Mouse (Mus musculus): ENCODE measurements around the gene Arhgap25. TPM values are rescaled to one million over a fixed set of nuclear protein-coding genes. Genes with fewer than 3 reads are reported as not detected.

Gene Arhgap25
- polyA plus RNA-seq, 1 experiment: not detected

- H3K9ac ChIP-seq (ENCODE audit: low read depth, poor library complexity, severe bottlenecking): no peak overlapping the region
- no peaks in the 10 kb centered on the region for H3K9me3 ChIP-seq (replicated peaks; ENCODE audit: control insufficient read depth, insufficient read depth, low read length, poor library complexity, severe bottlenecking)
- no peak overlapping the region for H3K4me3 ChIP-seq (ENCODE audit: low read depth, low read length)
- H3K36me3 ChIP-seq (ENCODE audit: control insufficient read depth, insufficient read depth, low read length, poor library complexity, severe bottlenecking): no peaks in the 10 kb centered on the region
- H3K27me3 ChIP-seq (ENCODE audit: control insufficient read depth, insufficient read depth, low read length, poor library complexity, severe bottlenecking): no peaks in the 10 kb centered on the region
- TF ChIP-seq EP300 (IDR thresholded peaks at IDR 0.05; ENCODE audit: insufficient read depth, low read depth, low read length) (no peak), CTCF (IDR thresholded peaks at IDR 0.05; ENCODE audit: low read depth, low read length) (no peak), POLR2A (IDR thresholded peaks at IDR 0.05; ENCODE audit: insufficient read depth, low read length) (no peak)
- no peaks in the 10 kb centered on the region for H3K4me1 ChIP-seq (ENCODE audit: control insufficient read depth, insufficient read depth, low read length)
- no peak overlapping the region for H3K27ac ChIP-seq (ENCODE audit: insufficient read depth, low read length)
Observed at GRCm38 (mm10) chr6:87494339-87494738, 38.7 kb downstream of the Arhgap25 start.

- H3K9ac ChIP-seq (ENCODE audit: low read depth, poor library complexity, severe bottlenecking): no peak overlapping the region
- H3K9me3 ChIP-seq (replicated peaks; ENCODE audit: control insufficient read depth, insufficient read depth, low read length, poor library complexity, severe bottlenecking): no peaks in the 10 kb centered on the region
- H3K4me1 ChIP-seq (ENCODE audit: control insufficient read depth, insufficient read depth, low read length): no peaks in the 10 kb centered on the region
- H3K27me3 ChIP-seq (ENCODE audit: control insufficient read depth, insufficient read depth, low read length, poor library complexity, severe bottlenecking): no peaks in the 10 kb centered on the region
- H3K4me3 ChIP-seq (ENCODE audit: low read depth, low read length): no peak overlapping the region
- H3K27ac ChIP-seq (ENCODE audit: insufficient read depth, low read length): no peak overlapping the region
- TF ChIP-seq POLR2A (IDR thresholded peaks at IDR 0.05; ENCODE audit: insufficient read depth, low read length) (no peak), CTCF (IDR thresholded peaks at IDR 0.05; ENCODE audit: low read depth, low read length) (peak; percentile 4)
- no peaks in the 10 kb centered on the region for H3K36me3 ChIP-seq (ENCODE audit: control insufficient read depth, insufficient read depth, low read length, poor library complexity, severe bottlenecking)
Observed at GRCm38 (mm10) chr6:87487657-87488426, 45.2 kb downstream of the Arhgap25 start.

- Histone ChIP-seq H3K9ac (ENCODE audit: low read depth, poor library complexity, severe bottlenecking) (no peak overlapping the region), H3K27me3 (ENCODE audit: control insufficient read depth, insufficient read depth, low read length, poor library complexity, severe bottlenecking) (no peaks in the 10 kb centered on the region), H3K4me3 (ENCODE audit: low read depth, low read length) (no peak overlapping the region), H3K36me3 (ENCODE audit: control insufficient read depth, insufficient read depth, low read length, poor library complexity, severe bottlenecking) (no peaks in the 10 kb centered on the region), H3K27ac (ENCODE audit: insufficient read depth, low read length) (no peak overlapping the region), H3K4me1 (ENCODE audit: control insufficient read depth, insufficient read depth, low read length) (no peaks in the 10 kb centered on the region), H3K9me3 (replicated peaks; ENCODE audit: control insufficient read depth, insufficient read depth, low read length, poor library complexity, severe bottlenecking) (no peaks in the 10 kb centered on the region)
- no peak for TF ChIP-seq CTCF (IDR thresholded peaks at IDR 0.05; ENCODE audit: low read depth, low read length)
- no peak for TF ChIP-seq POLR2A (IDR thresholded peaks at IDR 0.05; ENCODE audit: insufficient read depth, low read length)
- TF ChIP-seq EP300 (IDR thresholded peaks at IDR 0.05; ENCODE audit: insufficient read depth, low read depth, low read length): no peak
Observed at GRCm38 (mm10) chr6:87484806-87485205, 48.3 kb downstream of the Arhgap25 start.

DNA sequence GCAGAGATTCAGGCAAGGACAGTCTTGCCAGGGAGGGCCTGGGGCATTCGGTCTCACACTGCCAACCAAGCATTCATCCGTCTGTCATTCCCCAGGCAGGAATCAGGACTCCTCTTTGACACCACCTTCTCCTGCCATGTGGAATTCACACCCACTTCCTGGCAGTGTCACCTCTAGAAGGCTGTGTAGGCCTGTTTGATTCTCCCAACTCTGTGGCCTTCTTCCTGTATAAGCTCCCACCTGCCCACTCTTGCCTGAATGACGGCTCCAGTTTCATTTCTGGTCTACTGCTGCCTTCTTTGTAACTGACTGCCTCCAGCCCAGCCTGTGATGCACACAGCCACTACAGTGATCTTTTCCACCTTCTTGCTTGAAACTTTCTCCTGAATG is 49.2 kb downstream of the Arhgap25 start:
- Histone ChIP-seq H3K9me3 (replicated peaks; ENCODE audit: control insufficient read depth, insufficient read depth, low read length, poor library complexity, severe bottlenecking) (no peaks in the 10 kb centered on the region), H3K27ac (ENCODE audit: insufficient read depth, low read length) (no peak overlapping the region), H3K4me1 (ENCODE audit: control insufficient read depth, insufficient read depth, low read length) (no peaks in the 10 kb centered on the region), H3K36me3 (ENCODE audit: control insufficient read depth, insufficient read depth, low read length, poor library complexity, severe bottlenecking) (no peaks in the 10 kb centered on the region), H3K4me3 (ENCODE audit: low read depth, low read length) (no peak overlapping the region), H3K9ac (ENCODE audit: low read depth, poor library complexity, severe bottlenecking) (no peak overlapping the region), H3K27me3 (ENCODE audit: control insufficient read depth, insufficient read depth, low read length, poor library complexity, severe bottlenecking) (no peaks in the 10 kb centered on the region)
- no peak for TF ChIP-seq CTCF (IDR thresholded peaks at IDR 0.05; ENCODE audit: low read depth, low read length)
- no peak for TF ChIP-seq EP300 (IDR thresholded peaks at IDR 0.05; ENCODE audit: insufficient read depth, low read depth, low read length)
- no peak for TF ChIP-seq POLR2A (IDR thresholded peaks at IDR 0.05; ENCODE audit: insufficient read depth, low read length)

- Histone ChIP-seq H3K36me3 (ENCODE audit: control insufficient read depth, insufficient read depth, low read length, poor library complexity, severe bottlenecking) (no peaks in the 10 kb centered on the region), H3K4me1 (ENCODE audit: control insufficient read depth, insufficient read depth, low read length) (no peaks in the 10 kb centered on the region), H3K9ac (ENCODE audit: low read depth, poor library complexity, severe bottlenecking) (no peak overlapping the region), H3K9me3 (replicated peaks; ENCODE audit: control insufficient read depth, insufficient read depth, low read length, poor library complexity, severe bottlenecking) (no peaks in the 10 kb centered on the region), H3K4me3 (ENCODE audit: low read depth, low read length) (no peak overlapping the region), H3K27ac (ENCODE audit: insufficient read depth, low read length) (no peak overlapping the region), H3K27me3 (ENCODE audit: control insufficient read depth, insufficient read depth, low read length, poor library complexity, severe bottlenecking) (no peaks in the 10 kb centered on the region)
- TF ChIP-seq POLR2A (IDR thresholded peaks at IDR 0.05; ENCODE audit: insufficient read depth, low read length) (no peak), EP300 (IDR thresholded peaks at IDR 0.05; ENCODE audit: insufficient read depth, low read depth, low read length) (no peak), CTCF (IDR thresholded peaks at IDR 0.05; ENCODE audit: low read depth, low read length) (no peak)
Observed at GRCm38 (mm10) chr6:87483224-87483899, 49.7 kb downstream of the Arhgap25 start.

Measured in ES-Bruce4 (cell line).